Mouse (Mus musculus) neural tube, embryonic 11.5 days (tissue): Measurements from ENCODE around the gene Ide. TPM values are rescaled to one million over a fixed set of nuclear protein-coding genes. Genes with fewer than 3 reads are reported as not detected.

ENCODE experiments used
- ATAC-seq: fragments of 200-750 bp; cut with Nextera tagmentation; 2 replicates; pipeline ENCODE4 v1.8.0; 2017; ENCODE audit warnings: moderate number of reproducible peaks, mild to moderate bottlenecking, moderate TSS enrichment, moderate library complexity; ENCODE audit not compliant: insufficient read depth, low FRiP score, low TSS enrichment
- DNase-seq: peaks from one replicate; pipeline ENCODE4 v3.0.0-alpha.2; 2015; ENCODE audit warnings: low spot score
- H3K27ac ChIP-seq: fragments of 300-500 bp; sonication (generic); 2 replicates; pipeline ENCODE4 v1.5.1; 2014; ENCODE audit warnings: low read depth, mild to moderate bottlenecking, low read length
- H3K27me3 ChIP-seq: fragments of 300-500 bp; sonication (generic); 2 replicates; pipeline ENCODE4 v1.6.1; 2014; ENCODE audit warnings: mild to moderate bottlenecking, low read length, mixed read lengths; ENCODE audit not compliant: control insufficient read depth, insufficient read depth
- H3K36me3 ChIP-seq: fragments of 300-500 bp; sonication (generic); 2 replicates; pipeline ENCODE4 v1.6.1; 2014; ENCODE audit warnings: mild to moderate bottlenecking, low read length, moderate library complexity, mixed read lengths; ENCODE audit not compliant: control insufficient read depth, insufficient read depth
- H3K4me1 ChIP-seq: fragments of 300-500 bp; sonication (generic); 2 replicates; pipeline ENCODE4 v1.6.1; 2014; ENCODE audit warnings: low read length, mixed read lengths; ENCODE audit not compliant: control insufficient read depth, insufficient read depth
- H3K4me2 ChIP-seq: fragments of 300-500 bp; sonication (generic); 2 replicates; pipeline ENCODE4 v1.6.1; 2014; ENCODE audit warnings: low read depth, mild to moderate bottlenecking, moderate library complexity
- H3K4me3 ChIP-seq: fragments of 300-500 bp; sonication (generic); 2 replicates; pipeline ENCODE4 v1.5.1; 2014; ENCODE audit warnings: low read depth, low read length
- H3K9ac ChIP-seq: fragments of 300-500 bp; sonication (generic); 2 replicates; pipeline ENCODE4 v1.6.1; 2014; ENCODE audit warnings: mild to moderate bottlenecking, low read length
- H3K9me3 ChIP-seq: fragments of 300-500 bp; sonication (generic); 2 replicates; pipeline ENCODE4 v1.6.1; 2016; ENCODE audit warnings: low read length; ENCODE audit not compliant: control insufficient read depth
- WGBS: fragments of 180-500 bp; shearing (Covaris S2); extraction: QIAGEN DNeasy Blood & Tissue Kit; methylation state at CpG from one replicate; pipeline ENCODE4 v1.1.7; 2014; 5-methylcytosine and 5-hydroxymethylcytosine counted together
- polyA plus RNA-seq: library from polyadenylated mRNA; unstranded; fragments of >200 nt; fragmentation: Nextera tagmentation; extraction: Ambion mirVana; gene quantifications from 2 replicates; pipeline ENCODE4 v1.2.1, GENCODE M21; 2014

Ide gene
- polyA plus RNA-seq, 1 experiment from 2014 or later: 67.0 TPM

GRCm38 (mm10) chr19:37369921-37370320, 32.3 kb upstream of the Ide start:
- H3K27ac ChIP-seq: no peak overlapping the region
- DNase-seq (no peak), ATAC-seq (no peak)
- no peaks in the 10 kb centered on the region for H3K4me1 ChIP-seq
- WGBS: 93% methylated on average over 4 of the region's 4 CpGs
- no peaks in the 10 kb centered on the region for H3K27me3 ChIP-seq
- no peaks in the 10 kb centered on the region for H3K9me3 ChIP-seq
- no peaks in the 10 kb centered on the region for H3K36me3 ChIP-seq
- no peak overlapping the region for H3K4me3 ChIP-seq
- no peak overlapping the region for H3K4me2 ChIP-seq
- H3K9ac ChIP-seq: no peak overlapping the region

DNA sequence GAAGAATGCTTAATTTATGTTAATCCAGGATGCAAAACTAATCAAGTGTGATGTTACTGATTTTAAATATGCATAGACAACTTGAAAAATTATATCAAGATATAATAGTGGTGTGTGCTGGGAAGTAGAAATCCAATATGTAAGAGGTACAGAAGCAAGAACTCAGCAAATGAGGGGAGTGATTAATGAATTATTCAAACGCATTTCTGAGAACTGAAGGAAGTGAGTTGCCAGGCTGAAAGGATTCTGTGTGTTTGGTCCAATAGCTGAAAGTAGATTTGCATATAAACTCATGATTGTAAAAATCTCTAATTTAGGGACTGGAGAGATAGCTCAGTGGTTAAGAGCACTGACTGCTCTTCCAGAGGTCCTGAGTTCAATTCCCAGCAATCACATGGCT, 31.3 kb upstream of the Ide start:
- Histone ChIP-seq H3K27me3 (no peaks in the 10 kb centered on the region), H3K4me1 (no peaks in the 10 kb centered on the region), H3K36me3 (no peaks in the 10 kb centered on the region), H3K9ac (no peak overlapping the region), H3K27ac (no peak overlapping the region), H3K4me2 (no peak overlapping the region), H3K9me3 (no peaks in the 10 kb centered on the region), H3K4me3 (no peak overlapping the region)
- ATAC-seq (no peak), DNase-seq (no peak)
- 89% methylated on average over 1 of the region's 1 CpGs for WGBS

DNA sequence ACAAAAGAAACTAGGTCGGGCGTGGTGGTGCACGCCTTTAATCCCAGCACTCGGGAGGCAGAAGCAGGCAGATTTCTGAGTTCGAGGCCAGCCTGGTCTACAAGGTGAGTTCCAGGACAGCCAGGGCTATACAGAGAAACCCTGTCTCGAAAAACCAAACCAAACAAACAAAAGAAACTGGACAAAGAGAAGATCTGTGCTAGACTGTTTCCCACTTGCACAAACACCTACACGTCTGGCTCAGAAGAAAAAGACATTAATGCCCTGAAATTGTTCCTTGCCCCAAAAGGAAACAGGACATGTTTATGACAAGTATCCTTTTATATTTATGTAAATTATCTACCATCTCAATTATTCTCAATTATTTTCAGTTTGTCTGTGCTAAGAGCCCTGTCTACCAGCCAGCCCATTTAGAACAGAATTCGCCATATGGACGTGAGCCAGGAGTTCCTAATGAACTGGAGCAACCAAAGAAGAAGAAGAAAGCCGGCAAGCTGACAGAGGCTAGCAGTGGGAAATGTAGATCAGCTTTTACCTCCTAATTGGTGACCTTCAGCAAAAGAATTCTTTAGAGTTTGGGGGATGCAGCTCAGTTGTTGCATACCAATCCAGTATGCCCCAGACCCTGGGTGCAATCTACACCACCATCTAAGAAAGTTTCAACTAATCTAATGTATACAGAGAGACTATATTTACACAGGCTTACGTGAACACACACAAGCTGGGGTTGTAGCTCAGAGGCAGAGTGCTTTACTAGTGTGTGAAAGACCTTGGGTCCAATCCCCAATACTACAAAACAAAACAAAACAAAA, 25.7 kb upstream of the Ide start:
- no peak for ATAC-seq

GRCm38 (mm10) chr19:37362545-37362944, 24.9 kb upstream of the Ide start:
- Histone ChIP-seq H3K27me3 (no peaks in the 10 kb centered on the region), H3K27ac (no peak overlapping the region), H3K9me3 (no peaks in the 10 kb centered on the region), H3K36me3 (no peaks in the 10 kb centered on the region), H3K4me3 (no peak overlapping the region), H3K4me2 (no peak overlapping the region), H3K4me1 (no peaks in the 10 kb centered on the region), H3K9ac (no peak overlapping the region)
- DNase-seq (no peak), ATAC-seq (no peak)
- WGBS: 28% methylated on average over 5 of the region's 5 CpGs

More for the DNA sequence above, 25.7 kb upstream of the Ide start:
- H3K36me3 ChIP-seq: no peaks in the 10 kb centered on the region
- WGBS: 84% methylated on average over 11 of the region's 11 CpGs
- no peaks in the 10 kb centered on the region for H3K27me3 ChIP-seq
- no peaks in the 10 kb centered on the region for H3K9me3 ChIP-seq
- no peak for DNase-seq
- H3K4me2 ChIP-seq: no peak overlapping the region
- no peak overlapping the region for H3K27ac ChIP-seq
- H3K4me1 ChIP-seq: no peaks in the 10 kb centered on the region
- H3K9ac ChIP-seq: no peak overlapping the region
- no peak overlapping the region for H3K4me3 ChIP-seq

DNA sequence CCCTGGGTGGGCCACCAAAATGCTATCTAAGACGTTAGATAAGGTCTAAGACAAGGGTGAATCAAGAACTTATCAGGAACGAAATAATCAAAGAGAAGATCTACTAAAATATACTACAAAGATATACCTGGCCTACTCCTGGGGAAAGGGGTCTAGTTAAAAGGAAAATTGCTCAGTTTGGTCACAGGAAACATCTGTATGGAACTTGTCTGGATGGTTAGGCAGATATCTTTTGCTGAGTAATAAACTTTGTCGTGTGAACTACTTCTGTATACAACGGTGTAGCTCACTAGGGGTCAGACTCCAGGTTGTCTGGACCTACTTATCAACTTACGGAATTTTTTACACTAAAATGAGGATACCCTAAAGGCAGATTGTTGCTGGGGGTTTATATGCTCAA, 22.4 kb upstream of the Ide start:
- WGBS: 78% methylated on average over 5 of the region's 5 CpGs
- no peak overlapping the region for H3K4me2 ChIP-seq
- no peak for ATAC-seq

DNA sequence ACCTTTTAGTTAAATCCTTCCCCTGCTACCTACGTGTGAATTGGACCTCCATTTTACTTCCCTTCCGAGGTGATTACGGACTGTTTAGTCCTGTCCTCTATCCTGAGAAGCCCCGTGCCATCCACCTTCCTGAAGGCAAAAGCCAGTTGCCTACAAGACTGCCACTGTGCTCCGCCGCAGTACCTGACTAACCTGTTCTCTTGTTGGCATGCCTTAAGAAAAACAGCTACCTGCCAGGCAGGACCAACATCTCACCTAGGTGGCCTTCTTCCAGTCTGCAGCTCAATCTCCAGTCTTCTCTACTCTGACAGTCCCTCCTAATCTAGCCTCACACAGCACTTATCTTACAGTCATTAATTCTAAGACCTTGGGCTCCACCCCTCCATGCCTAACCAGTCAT, 15.7 kb upstream of the Ide start:
- no peak overlapping the region for H3K4me2 ChIP-seq
- ATAC-seq (no peak), DNase-seq (no peak)
- H3K9ac ChIP-seq: no peak overlapping the region
- H3K27me3 ChIP-seq: no peaks in the 10 kb centered on the region
- H3K4me1 ChIP-seq: no peaks in the 10 kb centered on the region
- WGBS: 90% methylated on average over 6 of the region's 6 CpGs
- no peak overlapping the region for H3K27ac ChIP-seq
- no peaks in the 10 kb centered on the region for H3K9me3 ChIP-seq
- 0 out of 2 replicates have a peak, but pooled peaks cover 3% of the 10 kb centered on the region for H3K36me3 ChIP-seq
- H3K4me3 ChIP-seq: no peak overlapping the region

More for the DNA sequence above, 22.4 kb upstream of the Ide start:
- H3K27ac ChIP-seq: no peak overlapping the region
- H3K4me1 ChIP-seq: no peaks in the 10 kb centered on the region
- H3K9me3 ChIP-seq: no peaks in the 10 kb centered on the region
- H3K4me3 ChIP-seq: no peak overlapping the region
- no peak overlapping the region for H3K9ac ChIP-seq
- no peaks in the 10 kb centered on the region for H3K27me3 ChIP-seq
- H3K36me3 ChIP-seq: no peaks in the 10 kb centered on the region
- DNase-seq: no peak

DNA sequence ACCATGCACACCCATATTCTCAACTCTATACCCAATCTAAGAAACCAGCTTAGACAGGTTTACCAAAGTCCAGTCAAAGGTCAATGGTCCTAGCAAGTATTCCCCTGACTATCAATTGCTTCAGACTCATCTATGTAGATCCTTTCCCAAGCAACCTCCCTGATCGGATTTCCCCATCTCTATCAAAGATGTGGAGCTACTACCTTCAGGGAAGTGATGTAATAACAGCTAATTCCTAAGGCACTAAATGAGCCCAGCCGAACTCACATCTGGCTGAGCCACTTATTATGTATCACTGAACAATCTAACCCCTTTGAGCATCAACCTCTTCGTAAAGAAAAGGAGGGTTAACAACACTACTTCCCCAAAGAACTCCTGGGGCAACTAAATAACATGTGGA, 15.1 kb upstream of the Ide start:
- H3K36me3 ChIP-seq: 0 out of 2 replicates have a peak, but pooled peaks cover 3% of the 10 kb centered on the region
- no peak overlapping the region for H3K9ac ChIP-seq
- no peaks in the 10 kb centered on the region for H3K4me1 ChIP-seq
- ATAC-seq (no peak), DNase-seq (no peak)
- H3K9me3 ChIP-seq: no peaks in the 10 kb centered on the region
- no peak overlapping the region for H3K27ac ChIP-seq
- no peaks in the 10 kb centered on the region for H3K27me3 ChIP-seq
- no peak overlapping the region for H3K4me3 ChIP-seq
- WGBS: 88% methylated on average over 3 of the region's 3 CpGs
- no peak overlapping the region for H3K4me2 ChIP-seq

- Histone ChIP-seq H3K4me3 (no peak overlapping the region), H3K27ac (no peak overlapping the region), H3K4me2 (no peak overlapping the region), H3K9ac (no peak overlapping the region), H3K9me3 (no peaks in the 10 kb centered on the region), H3K36me3 (0 out of 2 replicates have a peak, but pooled peaks cover 3% of the 10 kb centered on the region), H3K27me3 (no peaks in the 10 kb centered on the region), H3K4me1 (no peaks in the 10 kb centered on the region)
- ATAC-seq (no peak), DNase-seq (no peak)
Observed at GRCm38 (mm10) chr19:37348952-37349351, 11.3 kb upstream of the Ide start.

- ATAC-seq (no peak), DNase-seq (no peak)
- Histone ChIP-seq H3K9me3 (no peaks in the 10 kb centered on the region), H3K4me1 (no peaks in the 10 kb centered on the region), H3K27ac (no peak overlapping the region), H3K4me3 (no peak overlapping the region), H3K27me3 (no peaks in the 10 kb centered on the region), H3K36me3 (0 out of 2 replicates have a peak, but pooled peaks cover 3% of the 10 kb centered on the region), H3K9ac (no peak overlapping the region), H3K4me2 (no peak overlapping the region)
- WGBS: 88% methylated on average over 10 of the region's 10 CpGs
Observed at GRCm38 (mm10) chr19:37348331-37348730, 10.7 kb upstream of the Ide start.
